Mouse (Mus musculus) natural killer cell, adult 2 months (primary cell): ENCODE measurements around the gene Pappa.

Experiments
- DNase-seq, 2 experiments: peaks; one replicate each; pipeline ENCODE4 v3.0.0; 2022; ENCODE audit warnings: low spot score in 2 of 2

Pappa gene

DNA sequence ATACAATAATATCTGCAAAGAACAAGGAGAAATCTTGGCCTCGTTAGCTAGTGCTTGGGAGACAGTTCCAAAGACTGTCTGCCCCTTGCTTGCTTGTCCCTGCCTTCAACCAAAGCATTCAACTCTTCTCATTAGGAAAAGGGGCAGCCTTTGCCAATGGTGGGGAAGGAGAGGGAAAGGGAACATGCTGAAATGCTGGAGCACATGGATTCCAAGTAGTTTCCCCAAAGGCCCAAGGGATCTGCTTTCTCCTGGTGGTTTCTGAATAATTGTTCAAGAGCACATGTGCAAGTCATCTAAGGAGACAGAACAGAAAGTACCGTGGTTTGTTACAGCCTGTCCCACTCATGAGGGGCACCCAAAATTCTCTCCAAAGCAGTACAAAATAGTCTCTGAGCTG lies 146.0 kb downstream of the Pappa start:
- DNase-seq: no peak

DNA sequence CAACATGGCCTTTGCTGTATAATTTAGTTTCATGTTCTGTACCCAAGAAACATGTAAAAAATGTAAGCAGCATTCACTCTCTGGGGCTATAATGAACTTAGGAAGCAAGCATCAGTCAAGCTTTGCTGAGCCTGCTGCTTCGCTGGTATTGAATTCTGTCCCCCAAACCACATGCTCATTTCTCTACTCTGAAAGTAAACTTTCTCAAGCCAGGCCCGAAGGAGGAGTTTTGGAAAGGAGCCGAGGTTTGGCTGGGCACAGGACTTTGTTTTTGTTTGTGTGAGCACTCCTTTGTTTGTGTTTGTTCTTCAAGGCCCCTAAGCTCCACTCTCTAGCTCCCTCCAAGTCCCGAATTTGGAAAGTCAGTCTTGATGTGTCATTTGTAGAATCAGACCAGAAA lies 148.3 kb downstream of the Pappa start:
- DNase-seq: no peak

- no peak for DNase-seq
Measured at GRCm38 (mm10) chr4:65273299-65273851, 149.4 kb downstream of the Pappa start.

DNA sequence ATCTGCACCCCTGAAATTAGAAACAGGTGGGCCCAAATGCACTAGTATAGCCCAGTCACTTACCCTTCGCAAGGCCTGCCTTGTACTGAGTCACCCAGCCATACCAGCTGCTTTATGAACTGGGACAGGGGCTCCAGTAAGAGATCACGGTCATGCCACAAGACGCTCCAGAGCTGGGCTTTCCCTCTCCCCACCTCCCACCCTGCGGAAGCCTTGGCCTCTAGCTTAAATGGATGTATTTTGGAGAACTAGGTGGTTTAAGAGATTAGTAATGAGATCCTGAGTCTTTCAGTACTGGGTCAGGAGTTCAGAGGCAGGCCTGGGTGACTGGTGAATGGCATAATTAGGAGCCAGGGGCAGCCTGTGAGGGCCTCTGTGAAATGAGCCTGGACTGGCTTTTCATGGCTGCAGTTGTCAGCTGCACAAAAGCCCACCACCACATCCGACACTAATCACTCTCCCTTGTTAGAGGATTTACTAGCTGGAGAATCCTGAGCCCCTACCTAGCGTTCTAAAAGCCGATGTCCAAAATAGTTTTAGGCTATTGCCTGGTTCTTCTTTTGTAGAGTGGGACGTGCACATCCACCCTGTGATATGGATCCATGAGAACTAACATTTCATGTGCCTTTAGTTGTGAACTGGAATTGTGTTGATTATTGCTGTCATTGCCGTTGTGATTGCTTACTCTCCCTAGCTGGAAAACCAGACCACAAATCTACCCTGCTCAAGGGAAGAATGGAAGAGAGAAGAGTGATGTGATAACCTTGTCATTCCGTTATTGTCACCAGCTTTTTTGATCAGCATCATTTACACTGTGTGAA lies 154.7 kb downstream of the Pappa start:
- no peak for DNase-seq

GRCm38 (mm10) chr4:65279272-65279653 lies 155.3 kb downstream of the Pappa start:
- DNase-seq: no peak

DNA sequence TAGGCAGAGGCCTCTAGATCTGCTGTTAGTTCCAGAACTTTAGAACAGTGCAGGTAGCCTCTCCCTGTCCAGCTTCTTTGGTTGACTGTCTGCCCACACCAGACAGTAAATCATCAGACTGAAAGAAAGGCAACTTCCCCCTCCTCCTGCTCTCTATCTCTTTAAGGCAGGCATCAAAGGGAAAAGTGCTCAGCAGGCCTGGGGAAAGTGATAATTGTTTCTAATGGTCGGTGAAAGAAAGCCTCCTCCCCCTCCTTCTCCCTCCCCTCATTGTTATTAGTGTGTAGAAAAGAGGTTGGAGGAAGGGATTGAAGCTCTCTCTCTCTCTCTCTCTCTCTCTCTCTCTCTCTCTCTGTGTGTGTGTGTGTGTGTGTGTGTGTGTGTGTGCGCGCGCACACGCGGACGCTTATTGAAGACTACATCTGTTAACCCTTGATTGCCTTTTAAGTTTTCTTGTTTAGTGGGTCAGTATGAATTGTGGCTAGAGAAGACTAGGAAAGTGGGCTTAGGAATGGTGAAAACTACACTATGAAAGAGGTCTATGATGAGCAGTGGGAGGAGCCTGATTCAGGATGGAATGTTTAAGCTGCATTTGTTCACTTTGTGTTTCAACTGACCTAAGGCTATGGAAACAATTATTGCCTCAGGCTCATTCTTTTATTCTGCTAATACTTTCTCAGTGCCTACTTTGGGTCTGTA lies 156.2 kb downstream of the Pappa start:
- no peak for DNase-seq

- no peak for DNase-seq
Measured at GRCm38 (mm10) chr4:65280888-65281287, 156.9 kb downstream of the Pappa start.

GRCm38 (mm10) chr4:65283611-65284010 lies 159.6 kb downstream of the Pappa start:
- DNase-seq: no peak

- DNase-seq: no peak
Measured at GRCm38 (mm10) chr4:65285165-65285564, 161.2 kb downstream of the Pappa start.

DNA sequence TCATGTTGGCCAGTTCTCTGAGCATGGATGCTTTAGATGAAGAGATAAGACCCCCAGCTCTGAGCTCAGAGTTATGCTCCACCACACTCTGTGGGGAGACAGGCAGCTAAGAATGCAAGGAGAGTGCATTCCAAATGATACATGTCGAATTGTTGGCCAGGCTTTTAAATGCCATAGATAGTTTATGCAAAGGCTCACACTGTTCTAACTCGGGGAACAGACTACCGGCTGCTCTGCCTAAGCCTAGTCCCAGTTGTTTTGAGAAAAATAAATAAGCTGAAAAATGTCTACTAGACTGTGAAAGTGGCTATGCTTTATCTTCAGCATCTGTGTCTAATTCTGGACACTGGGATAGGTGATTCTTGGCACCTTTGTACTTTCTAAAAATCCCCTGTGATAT lies 165.3 kb downstream of the Pappa start:
- no peak for DNase-seq

DNA sequence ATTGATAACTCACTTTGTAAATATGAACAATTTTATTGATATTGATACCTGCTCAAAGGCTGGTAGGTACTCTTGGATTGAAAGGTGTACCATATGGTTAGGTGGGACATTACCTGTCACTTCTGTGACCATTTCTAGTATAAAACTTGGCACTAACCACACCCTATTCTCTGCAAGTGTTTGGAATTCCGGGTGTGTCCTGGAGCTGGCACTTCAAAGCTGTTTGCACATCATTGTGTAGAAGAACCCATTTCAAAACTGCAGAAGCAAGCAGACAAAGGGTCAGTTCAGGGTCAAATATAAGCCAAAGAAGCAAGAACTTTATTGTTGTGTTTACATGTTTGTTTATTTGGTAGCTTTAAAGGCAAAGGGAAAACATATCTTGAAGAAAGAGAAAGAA lies 171.8 kb downstream of the Pappa start:
- DNase-seq: no peak

GRCm38 (mm10) chr4:65296356-65296967 lies 172.5 kb downstream of the Pappa start:
- DNase-seq: no peak

DNA sequence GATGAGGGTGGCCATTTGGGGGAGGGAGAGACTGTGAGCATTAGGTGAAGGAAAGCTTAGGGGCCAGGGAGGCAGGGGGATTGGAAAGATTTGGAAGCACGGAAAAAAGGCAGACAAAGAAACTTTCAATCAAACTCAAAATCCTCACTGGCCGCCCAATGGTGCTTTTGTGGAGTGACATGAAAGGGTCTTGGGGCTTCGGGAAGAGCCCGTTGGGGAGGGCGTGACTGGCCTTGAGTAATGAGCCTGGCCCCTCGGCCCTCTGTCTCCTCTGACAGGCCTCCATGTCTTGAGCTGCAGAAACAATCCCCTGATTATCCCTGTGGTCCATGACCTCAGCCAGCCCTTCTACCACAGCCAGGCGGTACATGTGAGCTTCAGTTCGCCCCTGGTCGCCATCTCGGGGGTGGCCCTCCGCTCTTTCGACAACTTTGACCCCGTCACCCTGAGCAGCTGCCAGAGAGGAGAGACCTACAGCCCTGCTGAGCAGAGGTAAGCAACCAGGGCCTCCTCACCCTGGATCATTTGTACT lies 173.1 kb downstream of the Pappa start:
- no peak for DNase-seq

DNA sequence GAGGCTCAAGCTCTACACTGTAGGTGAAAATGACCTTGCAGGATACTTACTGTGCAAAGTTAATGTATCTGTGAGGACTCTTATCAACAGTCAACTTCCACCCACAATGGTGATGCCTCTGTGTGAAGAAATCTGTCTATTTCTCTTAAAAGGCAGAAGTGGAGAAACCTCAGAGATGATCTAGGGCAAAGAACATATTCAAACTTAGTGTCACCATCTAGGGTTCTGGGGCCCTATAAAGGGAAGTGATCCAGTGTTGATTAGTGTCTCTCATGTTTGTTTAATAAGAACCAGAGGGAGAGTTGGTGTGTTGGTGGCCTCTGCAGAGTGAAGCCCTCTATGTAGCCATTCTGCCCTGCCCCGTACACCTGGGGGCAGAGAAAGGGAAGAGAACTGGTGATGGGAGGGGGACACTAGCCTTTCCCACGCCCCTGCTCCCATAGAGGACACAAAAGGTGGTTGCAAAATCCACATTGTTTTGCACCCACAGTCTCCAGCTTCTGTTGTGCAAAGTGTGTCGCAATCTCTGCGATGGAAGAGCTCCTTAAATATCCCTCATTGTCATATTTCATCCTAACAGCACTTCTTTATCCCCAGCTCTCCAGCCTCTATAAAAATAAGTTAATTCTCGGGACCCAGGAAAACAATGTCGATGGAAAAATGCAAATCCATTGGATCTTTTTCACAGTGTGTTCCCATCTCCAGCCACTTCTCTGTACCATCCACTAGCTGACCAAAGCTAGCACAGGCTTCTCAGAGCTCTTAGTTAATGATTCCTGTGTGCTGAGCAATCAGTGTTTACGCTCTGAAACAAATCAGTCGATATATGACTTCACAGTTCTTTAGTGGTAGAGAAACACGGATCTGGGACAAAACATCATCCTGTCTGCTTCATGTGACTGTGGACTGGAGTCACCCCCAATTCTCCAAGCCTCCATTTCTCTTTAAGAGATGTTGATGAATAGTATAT lies 174.5 kb downstream of the Pappa start:
- DNase-seq: no peak

- no peak for DNase-seq
Measured at GRCm38 (mm10) chr4:65299365-65299764, 175.4 kb downstream of the Pappa start.

- no peak for DNase-seq
Measured at GRCm38 (mm10) chr4:65300431-65300830, 176.5 kb downstream of the Pappa start.

GRCm38 (mm10) chr4:65302666-65303065 lies 178.7 kb downstream of the Pappa start:
- no peak for DNase-seq

DNA sequence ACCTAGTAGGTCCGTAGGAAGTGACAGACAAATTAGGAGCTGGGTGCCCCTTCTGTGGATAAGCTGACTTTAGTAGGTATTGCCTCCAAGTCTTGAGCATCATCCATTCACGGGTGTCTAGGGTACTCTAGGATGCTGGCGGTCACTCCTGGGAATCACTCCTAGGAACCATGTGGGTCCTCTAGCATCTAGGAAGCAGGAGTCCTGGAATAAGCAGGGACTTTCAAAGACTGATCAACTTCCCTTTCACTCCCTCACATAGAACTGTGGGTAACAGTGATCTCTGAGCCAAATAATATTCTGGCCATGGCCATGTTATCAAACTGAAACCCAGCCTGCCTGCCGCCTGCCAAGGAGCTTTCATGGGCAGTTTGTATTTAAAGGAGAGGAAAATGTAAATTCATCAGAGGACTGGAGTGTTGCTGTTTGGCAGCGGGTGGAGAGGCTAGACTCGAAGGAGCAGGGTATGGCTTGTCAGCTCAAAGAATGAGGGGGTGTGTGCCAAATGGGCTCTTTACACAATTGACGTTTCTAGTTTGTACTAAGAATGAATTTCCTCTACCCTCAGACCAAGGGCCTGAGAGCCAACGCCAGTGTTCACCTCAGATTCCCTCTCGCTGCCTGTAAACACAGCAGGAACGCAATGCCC lies 194.0 kb downstream of the Pappa start:
- no peak for DNase-seq

- no peak for DNase-seq
Measured at GRCm38 (mm10) chr4:65321340-65321739, 197.4 kb downstream of the Pappa start.

DNA sequence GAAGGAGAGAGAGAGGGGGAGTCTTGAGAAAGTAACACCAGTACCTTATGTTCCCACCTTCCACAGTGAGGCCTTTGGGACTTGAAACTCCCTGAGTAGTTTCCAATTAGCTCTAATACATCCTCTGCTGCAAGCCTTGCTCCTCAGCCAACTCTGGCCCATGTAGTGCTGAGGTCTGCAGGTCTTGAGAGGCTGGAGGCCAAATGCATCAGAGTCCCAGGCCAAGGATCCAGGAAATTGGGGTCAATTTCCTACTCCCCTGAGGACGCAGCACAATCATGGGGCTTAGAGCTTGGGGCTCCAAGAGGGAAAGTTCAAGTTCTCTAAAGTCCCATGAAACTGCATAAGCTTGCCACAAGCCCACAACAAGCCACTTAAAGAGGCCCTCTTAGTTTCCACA lies 198.0 kb downstream of the Pappa start:
- DNase-seq: no peak

- DNase-seq: no peak
Measured at GRCm38 (mm10) chr4:65325816-65326215, 201.8 kb downstream of the Pappa start.
